Mouse (Mus musculus) erythroblast, embryonic 14.5 days (primary cell): ENCODE data around the gene Hspbp1.

ENCODE experiments used
- GATA1 ChIP-seq: IDR thresholded peaks from 2 replicates; pipeline ENCODE4 v1.6.1; 2012; ENCODE audit warnings: low read length, inconsistent platforms, mixed read lengths
- TAL1 ChIP-seq: IDR thresholded peaks from 3 replicates; pipeline ENCODE4 v1.6.1; 2012; ENCODE audit warnings: low read length, inconsistent platforms, mixed read lengths

GRCm38 (mm10) chr7:4669156-4669555, 15.7 kb downstream of the Hspbp1 start:
- TF ChIP-seq TAL1 (no peak), GATA1 (no peak)
